Mouse (Mus musculus): ENCODE results near the gene Pdlim1.

Gene Pdlim1

GRCm38 (mm10) chr19:40284704-40285103 lies 13.1 kb upstream of the Pdlim1 start:
- no peak for DNase-seq (ENCODE audit: low spot score)

GRCm38 (mm10) chr19:40283415-40283814 lies 11.8 kb upstream of the Pdlim1 start:
- DNase-seq (ENCODE audit: low spot score) = no peak

- no peak for DNase-seq (ENCODE audit: low spot score)
These were observed 6.9 kb upstream of the Pdlim1 start for GRCm38 (mm10) chr19:40278372-40279023.

- DNase-seq (ENCODE audit: low spot score) = no peak
These were observed 5.9 kb upstream of the Pdlim1 start for GRCm38 (mm10) chr19:40277494-40277893.

- DNase-seq (ENCODE audit: low spot score) = no peak
These were observed 4.0 kb upstream of the Pdlim1 start for GRCm38 (mm10) chr19:40275401-40276188.

GRCm38 (mm10) chr19:40272674-40273073 lies 1.0 kb upstream of the Pdlim1 start:
- DNase-seq (ENCODE audit: low spot score) = no peak

GRCm38 (mm10) chr19:40270351-40271307 lies 1.0 kb downstream of the Pdlim1 start:
- no peak for DNase-seq (ENCODE audit: low spot score)

GRCm38 (mm10) chr19:40269526-40269925 lies 2.1 kb downstream of the Pdlim1 start:
- DNase-seq (ENCODE audit: low spot score) = no peak

- no peak for DNase-seq (ENCODE audit: low spot score)
These were observed 3.1 kb downstream of the Pdlim1 start for GRCm38 (mm10) chr19:40268493-40268892.

GRCm38 (mm10) chr19:40267380-40267779 lies 4.3 kb downstream of the Pdlim1 start:
- no peak for DNase-seq (ENCODE audit: low spot score)

GRCm38 (mm10) chr19:40259485-40259884 lies 12.2 kb downstream of the Pdlim1 start:
- no peak for DNase-seq (ENCODE audit: low spot score)

GRCm38 (mm10) chr19:40257396-40257795 lies 14.2 kb downstream of the Pdlim1 start:
- no peak for DNase-seq (ENCODE audit: low spot score)

- DNase-seq (ENCODE audit: low spot score) = no peak
These were observed 15.1 kb downstream of the Pdlim1 start for GRCm38 (mm10) chr19:40256376-40257050.

GRCm38 (mm10) chr19:40255561-40255960 lies 16.1 kb downstream of the Pdlim1 start:
- no peak for DNase-seq (ENCODE audit: low spot score)

- DNase-seq (ENCODE audit: low spot score) = no peak
These were observed 16.9 kb downstream of the Pdlim1 start for GRCm38 (mm10) chr19:40254741-40255140.

- DNase-seq (ENCODE audit: low spot score) = no peak
These were observed 17.9 kb downstream of the Pdlim1 start for GRCm38 (mm10) chr19:40253768-40254167.

- DNase-seq (ENCODE audit: low spot score) = no peak
These were observed 20.5 kb downstream of the Pdlim1 start for GRCm38 (mm10) chr19:40251115-40251514.

- no peak for DNase-seq (ENCODE audit: low spot score)
These were observed 22.3 kb downstream of the Pdlim1 start for GRCm38 (mm10) chr19:40249352-40249751.

GRCm38 (mm10) chr19:40248476-40248875 lies 23.2 kb downstream of the Pdlim1 start:
- no peak for DNase-seq (ENCODE audit: low spot score)

- no peak for DNase-seq (ENCODE audit: low spot score)
These were observed 24.4 kb downstream of the Pdlim1 start for GRCm38 (mm10) chr19:40247268-40247666.

- DNase-seq (ENCODE audit: low spot score) = no peak
These were observed 24.9 kb downstream of the Pdlim1 start for GRCm38 (mm10) chr19:40246646-40247267.
